Mouse (Mus musculus) erythroblast, embryonic 14.5 days (primary cell): ENCODE results near the gene Vmn2r56.

Experiments
- GATA1 ChIP-seq: IDR thresholded peaks from 2 replicates; pipeline ENCODE4 v1.6.1; 2012; ENCODE audit warnings: low read length, inconsistent platforms, mixed read lengths
- TAL1 ChIP-seq: IDR thresholded peaks from 3 replicates; pipeline ENCODE4 v1.6.1; 2012; ENCODE audit warnings: low read length, inconsistent platforms, mixed read lengths

- TF ChIP-seq TAL1 (no peak), GATA1 (no peak)
Measured at GRCm38 (mm10) chr7:12779782-12780150, 45.0 kb upstream of the Vmn2r56 start.
